Mouse (Mus musculus) heart, postnatal 4 days (tissue): Measurements from ENCODE around the gene Ube2j1. TPM values are rescaled to one million over a fixed set of nuclear protein-coding genes. Genes with fewer than 3 reads are reported as not detected.
"Not testable (repeated sequence)": the region's sequence is repeated elsewhere in the genome, so short reads cannot be mapped to it uniquely, and the experiment has no call there.

Experiments
- DNase-seq: peaks from one replicate; pipeline ENCODE4 v3.0.0; 2021
- total RNA-seq, 2 experiments: library from RNA; stranded (reverse); gene quantifications; 2 replicates each; pipeline ENCODE4 v1.2.3; 2021

The Ube2j1 gene
- 10 to 100 TPM; 44.9 to 46.6 TPM for total RNA-seq

DNA sequence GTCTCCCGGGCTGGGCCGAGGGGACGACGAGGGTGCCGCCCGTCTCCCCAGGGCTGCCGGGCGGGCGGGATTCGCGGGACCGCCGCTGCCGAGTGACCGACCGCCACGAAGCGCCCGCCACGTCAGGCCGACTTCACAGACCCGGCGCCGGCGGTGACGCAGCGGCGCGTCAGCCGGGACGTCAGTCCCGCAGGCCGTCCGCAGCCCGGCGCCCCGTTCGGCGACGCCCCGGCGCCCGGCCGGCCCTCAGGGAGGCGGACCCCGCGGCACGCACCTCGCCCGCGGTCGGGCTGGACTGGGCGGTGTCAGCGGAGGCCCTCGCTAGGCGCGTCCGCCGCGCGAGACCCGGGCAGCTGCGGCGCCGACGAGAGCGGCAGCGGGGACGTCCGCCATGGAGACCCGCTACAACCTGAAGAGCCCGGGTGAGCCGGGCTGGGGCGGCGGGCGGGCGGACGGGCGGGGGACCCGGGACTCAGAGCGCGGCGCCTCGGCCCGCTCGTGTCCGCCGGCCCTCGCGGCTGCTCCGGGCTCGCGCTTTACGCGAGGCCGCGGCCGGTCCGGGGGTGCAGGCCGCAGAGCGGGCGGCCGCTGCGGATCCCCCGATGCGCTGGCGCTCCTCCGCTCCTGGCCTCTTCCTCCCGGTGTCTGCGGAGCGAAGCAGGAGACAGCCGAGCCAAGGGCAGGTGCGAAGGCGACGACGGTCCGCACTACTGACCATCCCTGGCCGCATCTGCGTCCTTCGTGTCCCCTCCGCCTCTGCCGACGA is at the start of gene Ube2j1:
TSS of gene Ube2j1 (plus strand) at position 222 of the 766 bp plus-strand sequence.
- DNase-seq: peak; percentile 92

DNA sequence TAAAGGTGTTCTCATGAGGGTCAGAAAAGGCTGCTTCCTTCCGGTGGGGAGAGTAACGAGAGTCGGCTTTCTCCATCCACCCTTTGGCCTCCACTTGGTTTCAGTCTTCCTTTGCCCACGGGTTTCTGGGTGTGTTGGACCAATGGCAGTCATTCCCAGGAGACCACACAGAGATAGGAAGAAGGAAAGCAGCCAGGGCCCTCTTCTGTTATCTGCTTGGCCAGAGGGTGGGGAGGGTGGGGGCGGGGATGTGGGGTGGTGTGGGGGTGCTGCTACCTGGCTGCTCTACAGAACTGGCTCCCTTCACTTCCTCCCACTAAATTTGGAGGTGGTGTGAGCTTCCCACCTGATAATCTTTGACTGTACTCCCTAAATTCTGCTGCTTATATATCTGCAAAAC is 49.6 kb upstream of the Ube2j1 start:
- no peak for DNase-seq

DNA sequence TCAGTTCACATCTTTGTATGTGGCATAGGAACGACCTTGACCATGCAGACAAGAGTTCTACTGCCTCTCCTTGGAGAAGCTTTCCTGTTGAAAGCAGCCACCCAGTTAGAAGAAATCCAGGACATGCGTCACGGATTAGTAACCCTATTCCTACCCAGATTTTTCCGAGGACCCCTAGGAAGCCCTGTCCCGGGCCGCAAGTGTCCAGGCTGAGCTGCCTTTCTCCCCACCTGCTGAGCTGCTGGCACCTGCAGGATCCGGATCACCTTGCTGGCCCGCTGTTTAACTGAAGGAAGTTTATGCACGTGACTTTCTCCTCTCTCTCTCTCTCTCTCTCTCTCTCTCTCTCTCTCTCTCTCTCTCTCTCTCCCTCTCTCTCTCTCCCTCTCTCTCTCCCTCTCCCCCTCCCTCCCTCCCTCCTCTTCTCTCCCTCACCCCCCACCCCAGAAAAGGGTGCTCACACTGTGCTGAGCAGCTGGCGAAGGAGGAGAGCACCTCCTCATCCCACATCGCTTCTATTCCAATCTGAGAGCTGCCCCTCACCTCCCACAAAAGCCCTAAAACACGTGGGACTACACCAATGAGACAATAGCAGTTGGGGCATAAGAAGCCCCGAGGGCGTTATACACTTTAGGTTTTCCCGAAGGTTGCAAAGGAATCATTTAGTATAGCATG is 49.0 kb upstream of the Ube2j1 start:
- DNase-seq: peak; percentile 8

DNA sequence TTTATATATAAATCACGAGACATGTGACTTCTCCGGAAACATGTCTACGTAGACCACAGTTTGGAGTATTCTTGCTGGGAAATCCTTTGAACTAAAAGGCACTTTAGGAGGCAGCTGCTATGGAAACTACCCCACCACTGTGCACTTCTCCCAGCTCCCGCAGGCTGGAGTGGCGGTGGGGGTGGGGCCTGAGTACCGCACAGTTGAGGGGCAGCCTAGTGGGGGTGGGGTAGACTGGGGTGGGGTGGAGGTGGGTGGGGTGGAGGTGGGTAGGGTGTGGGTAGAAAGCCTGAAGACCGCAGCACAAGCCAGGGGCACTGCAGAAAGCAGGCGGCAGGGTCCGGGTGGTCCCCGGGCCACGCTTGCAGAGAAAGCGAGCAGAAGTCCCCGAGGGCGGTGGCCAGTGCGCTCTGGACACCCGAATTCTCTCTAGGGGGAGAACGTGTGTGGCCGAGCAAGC is 48.5 kb upstream of the Ube2j1 start, which contains the start of gene Rragd:
TSS of gene Rragd (plus strand) at position 322 of the 460 bp plus-strand sequence.
- peak; percentile 53 for DNase-seq

DNA sequence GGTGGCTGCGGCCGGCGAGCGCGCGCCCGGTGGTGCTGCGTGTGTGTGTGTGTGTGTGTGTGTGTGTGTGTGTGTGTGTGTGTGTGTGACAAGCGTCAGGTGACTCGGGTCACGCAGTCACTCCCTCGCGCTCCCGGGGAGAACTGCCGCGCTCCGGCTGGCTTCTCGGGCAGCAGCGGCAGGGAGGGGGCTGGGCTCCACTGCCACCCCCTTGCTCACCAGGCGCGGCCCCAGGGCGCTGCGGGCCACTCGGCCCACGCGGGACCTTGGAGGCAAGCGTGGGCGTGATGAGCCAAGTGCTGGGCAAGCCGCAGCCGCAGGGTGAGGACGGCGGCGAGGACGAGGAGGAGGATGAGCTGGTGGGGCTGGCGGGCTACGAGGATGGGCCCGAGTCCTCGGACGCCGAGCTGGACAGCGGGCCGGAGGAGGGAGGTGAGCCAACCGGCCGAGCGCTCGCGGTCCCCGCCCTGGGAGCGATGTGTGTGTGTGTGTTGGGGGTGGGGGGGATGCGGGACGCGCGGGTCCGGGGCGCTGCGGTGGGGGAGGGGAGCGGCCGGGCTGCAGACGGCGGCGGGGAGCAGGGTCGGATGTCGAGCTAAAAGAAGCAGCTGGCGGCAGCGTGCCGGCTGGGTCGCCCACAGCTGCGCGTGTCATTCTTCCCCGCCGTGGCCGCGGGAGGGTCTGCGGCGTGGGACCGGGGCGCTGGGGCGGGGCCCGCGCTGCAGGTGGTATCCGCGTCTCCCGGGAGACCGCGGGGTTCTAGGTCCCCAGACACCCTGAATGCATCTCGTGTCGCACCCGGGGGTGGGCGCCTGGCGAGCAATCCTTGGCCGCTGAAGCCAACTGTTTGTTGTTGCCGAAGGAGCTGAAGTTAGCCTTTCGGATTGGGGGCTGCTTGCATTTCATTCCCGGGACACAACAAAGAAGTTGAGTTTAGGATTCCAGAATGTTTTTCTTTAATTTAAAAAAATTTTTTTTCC is 47.8 kb upstream of the Ube2j1 start:
- peak; percentile 74 for DNase-seq

DNA sequence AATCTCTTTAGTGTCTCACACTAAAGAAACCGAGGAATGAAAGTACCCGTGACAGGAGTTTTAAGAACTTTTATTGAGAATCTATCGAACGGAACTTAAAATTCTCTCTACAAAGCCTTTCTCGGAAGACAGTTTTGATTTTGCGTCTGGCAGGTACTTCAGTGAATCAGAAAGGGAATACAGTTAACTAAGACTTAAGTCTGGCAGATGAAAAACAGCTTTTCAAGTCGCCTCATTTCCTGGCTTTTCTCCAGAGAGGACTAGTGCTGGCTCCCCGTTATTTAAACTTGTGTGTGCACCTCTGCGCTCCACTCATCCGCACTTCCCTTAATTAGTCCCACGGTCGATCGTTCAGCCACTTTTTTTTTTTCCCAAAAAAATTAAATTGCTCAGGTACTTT is 47.0 kb upstream of the Ube2j1 start:
- DNase-seq: no peak

DNA sequence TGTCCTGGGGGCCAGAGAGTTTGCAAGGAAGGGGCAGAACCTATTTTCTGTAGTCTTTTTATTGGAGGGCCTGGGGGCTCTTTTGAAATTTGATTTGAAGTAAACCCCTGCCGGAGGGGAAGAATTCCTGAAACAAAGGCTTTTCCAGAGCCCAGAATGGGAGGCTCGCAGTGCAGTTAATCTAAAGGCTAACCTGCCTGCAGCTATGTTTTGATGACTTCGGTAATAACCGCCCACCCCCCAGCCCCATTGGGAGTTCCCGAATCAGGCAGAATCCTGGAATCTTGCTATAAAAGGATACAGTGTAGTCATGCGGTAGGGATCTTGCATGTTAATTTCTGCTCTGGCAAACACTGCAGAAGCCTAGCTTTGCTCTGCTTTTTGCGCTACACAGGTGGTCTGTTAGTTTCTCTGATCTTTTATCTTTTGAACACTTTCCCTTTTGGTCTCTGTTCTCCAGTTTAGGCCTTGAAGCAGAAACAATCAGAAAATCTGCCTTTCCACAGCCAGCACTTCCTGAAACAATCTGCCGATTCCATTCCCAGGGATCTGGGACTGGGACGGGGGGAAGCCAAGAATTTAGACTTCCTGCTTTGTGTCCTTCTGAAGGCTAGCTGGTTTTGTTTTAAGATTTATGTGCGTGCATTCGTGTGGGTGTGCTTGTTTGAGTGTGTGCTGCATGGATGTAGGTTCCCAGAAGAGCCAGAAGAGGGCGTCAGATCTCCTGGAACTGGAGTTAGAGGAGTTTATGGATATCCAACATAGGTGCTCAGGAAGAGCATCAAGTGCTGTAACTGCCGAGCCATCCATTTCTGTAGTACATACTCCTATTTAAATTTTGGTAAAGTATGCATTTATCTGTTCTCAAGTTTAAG is 46.2 kb upstream of the Ube2j1 start:
- DNase-seq: peak; percentile 19

DNA sequence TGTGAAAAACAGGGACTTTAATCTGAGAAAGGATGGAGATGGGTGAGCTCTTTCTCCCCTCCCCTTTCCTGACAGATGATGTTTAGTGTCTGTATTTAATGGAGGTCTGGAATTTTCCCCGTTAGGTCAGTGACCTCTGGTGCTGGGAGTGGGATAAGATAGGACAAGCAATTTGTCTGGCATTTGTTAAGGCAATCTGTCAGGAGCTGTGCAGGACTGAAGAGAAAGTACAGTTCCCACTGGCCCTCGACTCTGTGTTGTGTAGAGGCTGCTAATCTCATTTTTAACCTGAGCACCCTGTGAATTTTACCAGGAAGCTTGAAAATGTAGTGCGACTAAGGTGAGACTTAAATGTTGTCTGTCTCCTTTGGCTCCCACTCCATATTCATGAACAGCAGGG is 45.5 kb upstream of the Ube2j1 start:
- DNase-seq: no peak

DNA sequence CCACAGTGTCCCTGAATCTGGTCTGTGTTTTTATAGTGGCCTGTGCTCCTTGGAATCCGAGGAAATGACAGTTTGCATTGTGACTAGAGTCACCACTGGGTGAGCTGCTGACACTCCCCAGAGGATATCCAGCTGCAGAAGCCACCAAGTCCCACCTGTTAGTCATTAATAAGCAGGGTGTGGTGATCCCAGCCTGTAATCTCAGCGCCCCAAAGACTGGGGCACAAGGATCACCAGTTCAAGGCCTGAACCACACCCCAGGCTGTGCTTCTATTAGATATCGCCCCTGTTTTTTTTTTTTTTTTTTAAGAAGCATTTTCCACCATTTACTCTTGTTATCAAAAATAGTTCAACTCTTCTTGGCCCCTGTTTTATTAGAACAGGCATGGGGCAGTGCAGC is 44.2 kb upstream of the Ube2j1 start:
- DNase-seq: no peak

DNA sequence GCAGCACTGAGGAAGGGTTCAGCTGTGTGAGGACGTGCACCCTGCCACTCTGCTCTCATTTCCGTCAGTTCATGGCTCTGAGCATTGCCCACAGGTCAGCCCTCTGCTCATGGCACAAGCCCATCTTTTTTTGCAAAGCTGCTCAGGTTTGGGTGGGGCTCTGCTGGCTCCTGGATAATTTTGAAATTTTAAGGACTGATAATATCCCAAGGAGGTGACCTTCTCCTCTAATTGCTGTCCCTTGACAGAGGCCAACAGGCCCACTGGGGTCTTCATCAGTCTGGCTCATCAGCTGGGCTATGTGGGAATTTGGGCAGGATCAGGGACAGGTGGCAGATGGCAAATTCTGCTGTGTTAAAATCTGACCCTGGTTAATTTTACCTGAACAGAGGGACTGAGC is 41.9 kb upstream of the Ube2j1 start:
- no peak for DNase-seq

DNA sequence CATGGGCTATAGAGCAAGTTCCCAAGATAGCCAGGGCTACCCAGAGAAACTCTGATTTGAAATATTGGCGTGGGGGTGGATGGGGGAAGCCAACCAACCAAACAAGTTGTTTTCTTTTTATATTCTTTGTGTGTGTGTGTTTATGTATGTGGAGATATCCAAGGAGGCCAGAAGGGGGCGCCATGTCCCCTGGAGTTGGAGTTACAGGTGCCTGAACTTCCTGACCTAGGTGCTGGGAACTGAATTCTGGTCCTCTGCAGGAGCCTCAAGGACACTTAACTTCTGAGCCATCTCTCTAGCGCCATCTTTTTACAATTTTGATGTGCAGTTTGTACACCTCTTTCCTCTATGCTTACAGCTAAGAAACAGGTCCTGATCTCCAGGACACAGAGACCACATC is 37.0 kb upstream of the Ube2j1 start:
- DNase-seq: no peak

DNA sequence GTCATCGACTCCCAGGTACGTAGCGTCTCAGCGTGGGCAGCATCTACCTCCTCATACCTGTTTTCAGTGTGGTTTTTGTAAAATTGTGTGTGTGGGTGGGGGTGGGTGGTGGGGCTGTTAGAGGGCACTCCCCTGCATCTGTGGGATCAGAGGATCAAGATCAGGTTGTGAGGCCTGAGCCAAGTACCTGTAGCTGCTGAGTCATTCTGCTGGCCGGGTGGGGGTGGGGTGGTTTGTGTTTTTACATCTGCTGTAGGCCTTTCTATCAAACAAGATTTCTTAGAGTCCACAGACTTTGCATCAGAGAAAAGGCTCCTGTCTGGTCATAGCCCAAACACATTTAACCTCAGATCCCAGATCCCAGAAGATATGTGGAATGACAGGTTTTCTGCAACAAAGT is 35.1 kb upstream of the Ube2j1 start:
- no peak for DNase-seq

DNA sequence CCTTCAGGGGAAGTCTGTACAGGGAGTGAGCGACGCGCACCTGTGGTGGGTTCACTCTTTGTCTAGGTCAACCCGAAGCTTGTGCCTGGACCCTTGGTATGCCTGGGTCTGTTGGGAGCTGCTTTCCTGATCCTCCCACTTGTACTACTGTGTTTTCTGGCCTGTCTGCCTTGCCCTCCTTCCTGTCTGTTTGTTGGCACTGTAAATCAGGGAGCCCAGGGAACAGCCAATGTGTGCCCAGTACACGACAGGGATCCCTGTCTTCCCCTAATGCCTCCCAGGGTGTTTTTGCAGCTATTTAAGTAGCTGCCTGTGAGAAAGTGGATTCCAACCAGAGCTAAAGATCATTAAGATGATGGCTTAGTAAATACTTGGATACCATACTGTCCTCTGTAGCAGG is 33.6 kb upstream of the Ube2j1 start:
- no peak for DNase-seq

DNA sequence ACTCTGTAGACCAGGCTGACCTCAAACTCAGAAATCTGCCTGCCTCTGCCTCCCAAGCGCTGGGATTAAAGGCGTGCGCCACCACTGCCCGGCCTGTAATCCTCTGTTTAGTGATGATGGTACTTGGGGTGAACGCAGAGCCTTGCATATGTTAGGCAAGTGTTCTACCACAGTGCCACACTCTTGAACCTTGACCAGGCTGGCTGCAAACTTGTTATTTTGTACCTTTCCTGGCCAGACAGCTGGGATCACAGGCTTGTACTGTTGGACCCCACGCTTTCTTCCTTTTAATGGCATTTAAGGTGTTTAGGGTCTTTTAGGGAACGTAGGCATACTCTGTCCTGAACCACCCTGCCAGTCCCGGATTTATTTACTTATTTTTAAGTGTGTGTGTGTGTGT is 32.2 kb upstream of the Ube2j1 start:
- DNase-seq: no peak

DNA sequence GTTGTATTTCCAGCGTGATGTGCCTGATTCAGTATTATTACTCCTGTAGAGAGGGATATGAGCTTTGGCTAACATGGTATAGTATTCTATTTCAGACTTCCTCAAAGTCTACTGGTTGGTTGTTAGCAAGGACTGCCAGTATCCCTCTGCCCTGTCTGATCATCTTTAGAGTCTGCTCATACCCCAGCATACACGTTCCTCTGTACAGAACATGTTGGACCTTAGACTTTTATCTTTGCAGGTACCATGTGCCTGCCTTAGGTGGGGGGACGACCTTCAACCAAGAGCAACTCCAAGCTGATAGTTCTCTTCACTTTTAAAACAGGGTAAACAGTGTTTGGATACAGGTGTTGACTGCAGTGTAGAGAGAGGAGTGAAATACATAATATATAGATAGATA is 29.1 kb upstream of the Ube2j1 start:
- no peak for DNase-seq

DNA sequence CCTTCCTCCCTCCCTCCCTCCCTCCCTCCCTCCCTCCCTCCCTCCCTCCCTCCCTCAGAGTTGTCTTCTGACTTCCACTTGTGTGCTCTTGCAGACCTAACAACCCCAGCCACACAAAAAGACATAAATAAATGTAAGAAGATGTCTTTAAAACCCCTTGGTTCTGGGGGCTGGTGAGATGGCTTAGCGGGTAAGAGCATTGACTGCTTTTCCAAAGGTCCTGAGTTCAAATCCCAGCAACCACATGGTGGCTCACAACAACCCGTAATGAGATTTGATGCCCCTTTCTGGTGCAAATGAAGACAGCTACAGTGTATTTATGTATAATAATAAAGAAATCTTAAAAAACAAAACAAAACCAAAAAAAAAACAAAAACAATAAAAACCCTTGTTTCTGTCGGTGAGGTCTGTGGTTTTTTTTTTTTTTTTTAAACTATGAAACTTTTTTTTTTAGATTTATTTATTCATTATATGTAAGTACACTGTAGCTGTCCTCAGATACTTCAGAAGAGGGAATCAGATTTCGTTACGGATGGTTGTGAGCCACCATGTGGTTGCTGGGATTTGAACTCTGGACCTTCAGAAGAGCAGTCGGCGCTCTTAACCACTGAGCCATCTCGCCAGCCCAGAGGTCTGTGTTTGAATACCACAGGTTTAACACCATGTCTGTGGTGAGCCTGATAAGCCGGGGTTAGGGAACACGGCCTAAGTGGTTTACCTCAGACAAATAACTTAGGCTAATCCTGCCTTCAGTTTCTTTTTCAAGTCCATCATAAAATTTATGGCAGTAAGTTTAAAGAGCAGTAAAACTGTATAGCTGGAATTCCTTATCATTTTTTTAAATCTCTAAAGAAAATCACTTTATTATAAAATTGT is 25.4 kb upstream of the Ube2j1 start:
- DNase-seq: not testable (repeated sequence)

DNA sequence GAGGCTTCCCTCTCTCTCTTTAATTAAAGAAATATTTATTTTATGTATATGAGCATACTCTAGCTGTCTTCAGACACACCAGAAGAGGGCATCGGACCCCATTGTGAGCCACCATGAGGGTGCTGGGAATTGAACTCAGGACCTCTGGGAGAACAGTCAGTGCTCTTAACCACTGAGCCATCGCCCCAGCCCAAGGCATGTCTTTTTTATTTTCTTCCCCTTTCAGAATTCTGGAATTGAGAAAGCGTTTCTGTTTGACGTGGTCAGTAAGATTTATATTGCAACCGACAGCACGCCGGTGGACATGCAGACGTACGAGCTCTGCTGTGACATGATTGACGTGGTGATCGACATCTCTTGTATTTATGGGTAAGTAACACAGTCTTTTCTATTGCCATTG is 24.4 kb upstream of the Ube2j1 start:
- DNase-seq: no peak

DNA sequence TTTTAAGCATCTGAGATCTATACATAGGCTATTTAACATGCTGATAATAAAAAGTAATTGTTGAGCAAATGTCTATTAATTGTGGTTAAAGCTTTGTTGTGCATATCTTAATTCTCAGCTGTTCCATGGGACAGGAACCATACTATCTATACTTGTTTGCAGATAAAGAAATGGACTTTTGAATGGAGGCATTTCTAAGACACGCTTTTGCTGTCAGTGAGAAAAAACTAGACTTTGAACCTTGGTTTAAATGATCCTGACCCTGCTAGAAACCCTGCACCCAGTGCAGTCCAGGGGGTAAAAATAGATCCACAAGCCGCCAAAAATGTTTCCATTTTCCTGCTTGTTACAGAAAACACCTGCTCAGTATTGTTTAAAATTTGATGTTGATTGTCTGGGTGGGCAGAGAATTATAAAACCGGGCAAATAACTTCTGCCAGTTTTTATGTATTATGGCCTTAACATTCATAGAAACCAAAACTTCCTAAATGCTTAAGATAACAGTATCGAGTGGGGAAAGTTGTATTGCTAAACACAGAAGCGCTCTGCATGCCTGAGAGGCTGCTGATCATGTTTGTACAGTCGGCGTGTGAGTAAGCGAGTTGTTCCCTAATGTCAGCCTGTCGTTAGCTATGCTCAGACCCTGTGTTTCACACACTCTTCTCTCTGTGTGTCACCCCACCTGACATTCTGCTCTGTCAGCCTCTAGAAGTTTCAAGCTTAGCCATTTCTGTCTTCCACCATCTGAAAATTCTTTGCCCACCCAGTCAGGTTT is 23.6 kb upstream of the Ube2j1 start:
- no peak for DNase-seq

DNA sequence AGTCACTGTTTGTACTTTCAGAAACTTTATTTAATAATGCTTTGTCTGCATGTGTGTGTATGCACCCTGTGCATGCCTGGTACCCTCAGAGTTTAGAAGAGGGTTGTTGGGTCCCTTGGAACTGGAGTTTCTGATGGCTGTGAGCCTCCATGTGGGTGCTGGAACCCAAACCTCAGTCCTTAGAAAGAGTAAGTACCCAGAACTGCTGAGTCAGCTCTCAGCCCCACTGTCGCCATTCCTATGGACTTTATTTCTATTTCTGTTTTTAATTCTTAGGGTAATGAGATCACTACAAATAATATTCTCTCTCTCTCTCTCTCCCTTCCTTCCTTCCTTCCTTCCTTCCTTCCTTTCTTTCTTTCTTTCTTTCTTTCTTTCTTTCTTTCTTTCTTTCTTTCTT is 21.1 kb upstream of the Ube2j1 start:
- DNase-seq: no peak

DNA sequence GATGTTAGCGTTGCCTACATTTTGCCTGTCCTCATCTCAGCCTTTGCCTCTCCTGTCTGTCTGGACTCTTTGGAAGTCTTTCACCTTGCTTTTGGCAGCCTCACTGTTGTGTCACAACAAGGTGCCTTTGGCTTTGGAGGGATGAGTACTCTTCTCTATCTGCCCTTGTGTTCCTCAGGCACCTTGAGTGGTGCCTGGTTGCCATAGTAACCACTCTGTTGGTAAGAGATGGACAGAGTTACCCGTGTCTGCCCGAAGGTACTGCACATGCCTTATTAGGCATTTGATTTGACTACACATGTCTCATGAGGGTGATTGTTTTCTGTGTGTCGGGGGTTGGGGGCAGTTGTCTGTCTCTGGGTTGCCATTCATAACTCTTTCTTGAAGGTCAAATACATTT is 18.7 kb upstream of the Ube2j1 start:
- no peak for DNase-seq
